Mouse (Mus musculus) splenic B cell, adult 2 months (primary cell): ENCODE data around the gene Fyn.
A peak's percentile ranks its signal among the peaks of the same experiment; 100 is the strongest.

ENCODE experiments used
- DNase-seq: peaks from one replicate; pipeline ENCODE4 v3.0.0-alpha.2; 2011; ENCODE audit warnings: low read depth, low spot score
- H3K27me3 ChIP-seq: 2 replicates; pipeline ENCODE4 v1.6.1; 2012; ENCODE audit warnings: mild to moderate bottlenecking, low read length, moderate library complexity, mixed read lengths; ENCODE audit not compliant: control insufficient read depth, poor library complexity, insufficient read depth, severe bottlenecking
- H3K36me3 ChIP-seq: 2 replicates; pipeline ENCODE4 v1.6.1; 2012; ENCODE audit warnings: mild to moderate bottlenecking, low read length, moderate library complexity, mixed read lengths; ENCODE audit not compliant: control insufficient read depth, poor library complexity, insufficient read depth, severe bottlenecking

Fyn gene

DNA sequence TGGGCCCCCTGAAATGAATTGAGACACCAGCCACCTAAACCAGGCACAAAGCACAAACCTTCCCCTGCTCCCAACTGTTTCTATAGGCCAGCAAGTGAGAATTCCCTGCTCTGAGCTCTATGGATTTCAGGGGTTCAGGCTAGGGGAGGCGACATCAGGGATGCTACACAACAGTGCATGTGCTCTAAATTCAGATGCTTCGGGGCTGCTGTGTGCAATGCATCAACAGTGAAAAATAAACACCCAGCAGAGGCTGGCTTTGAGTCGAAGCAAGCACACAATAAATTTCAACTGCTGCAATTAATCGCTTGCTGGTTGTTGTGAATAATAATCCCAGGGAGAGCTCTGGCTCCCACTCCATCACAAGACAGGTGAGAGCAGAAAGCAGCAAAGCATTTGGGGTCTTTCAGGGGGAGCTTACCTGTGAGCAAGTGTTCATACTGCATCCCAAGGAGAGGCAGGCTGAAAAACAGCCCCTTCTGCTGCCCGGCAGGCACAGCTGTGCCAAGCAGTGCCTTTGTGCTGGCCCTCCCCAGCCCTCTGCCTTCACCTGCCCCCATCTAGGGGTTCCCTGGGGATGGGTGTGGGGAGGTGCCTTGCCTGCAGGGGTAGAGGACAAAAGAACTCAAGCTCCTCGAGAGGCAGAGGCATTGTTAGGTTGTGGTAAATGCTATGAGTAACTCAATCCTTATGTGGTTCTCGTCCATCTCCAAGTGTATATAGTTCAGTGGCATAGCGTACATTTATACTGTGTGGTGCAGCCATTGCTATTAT lies 219.5 kb downstream of the Fyn start:
- no peaks in the 10 kb centered on the region for H3K36me3 ChIP-seq
- no peak for DNase-seq
- no peaks in the 10 kb centered on the region for H3K27me3 ChIP-seq

DNA sequence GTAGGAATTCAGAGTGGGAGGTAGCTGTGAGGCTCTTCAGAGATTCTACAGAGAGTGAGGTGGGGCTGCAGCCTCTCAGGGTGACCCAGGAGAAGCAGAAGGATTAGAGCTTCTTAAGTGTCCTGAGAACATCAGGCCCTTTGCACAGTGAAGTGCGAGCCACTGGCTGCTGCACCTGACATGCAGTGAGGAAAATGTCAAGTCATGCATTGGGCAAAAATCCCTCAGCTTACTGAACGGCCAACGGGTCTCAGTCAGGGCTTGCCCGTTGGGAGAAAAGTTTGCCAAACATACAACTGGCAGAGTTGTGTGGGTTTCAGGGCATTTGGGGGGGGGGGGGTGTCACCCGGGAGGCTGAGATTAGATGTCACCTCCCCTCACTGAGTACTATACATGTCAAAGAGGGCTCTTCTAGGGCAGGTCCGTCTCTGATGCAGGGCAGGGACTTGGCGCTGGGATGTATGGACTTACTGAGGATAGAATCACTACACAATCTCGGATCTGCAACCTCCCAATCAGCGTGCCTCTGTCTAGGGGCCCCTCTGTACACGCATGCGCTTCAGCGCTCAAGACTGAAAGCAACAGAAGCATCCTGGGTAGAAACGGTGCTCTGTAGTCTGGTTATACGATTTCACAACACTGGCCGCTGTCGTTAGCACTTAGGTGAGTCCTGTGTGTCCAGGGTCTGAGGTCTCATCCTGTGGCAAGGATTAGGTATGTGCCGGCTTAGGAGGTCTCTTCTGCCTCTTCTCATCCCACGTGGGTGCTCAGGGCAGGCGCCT lies 221.3 kb downstream of the Fyn start:
- DNase-seq: no peak
- Histone ChIP-seq H3K36me3 (no peaks in the 10 kb centered on the region), H3K27me3 (no peaks in the 10 kb centered on the region)

DNA sequence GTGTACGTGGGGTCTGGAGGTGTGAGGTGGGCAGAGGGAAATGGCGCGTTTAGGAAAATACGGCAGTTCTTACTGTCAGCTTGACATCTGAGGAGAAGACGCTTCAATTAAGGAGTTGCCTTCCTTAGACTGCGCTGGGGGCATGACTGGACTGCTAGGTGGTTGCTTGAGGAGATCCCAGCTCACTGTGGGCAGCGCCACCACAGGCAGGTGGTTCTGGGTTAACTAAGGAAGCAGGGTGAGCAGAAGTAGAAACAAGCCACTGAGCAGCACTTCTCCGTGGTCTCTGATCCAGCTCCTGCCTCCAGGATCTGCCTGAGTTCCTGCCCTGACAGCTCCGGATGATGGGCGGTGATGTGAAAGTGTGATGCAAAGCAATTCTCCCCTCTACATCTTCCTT lies 222.0 kb downstream of the Fyn start:
- H3K36me3 ChIP-seq: no peaks in the 10 kb centered on the region
- no peaks in the 10 kb centered on the region for H3K27me3 ChIP-seq
- no peak for DNase-seq

DNA sequence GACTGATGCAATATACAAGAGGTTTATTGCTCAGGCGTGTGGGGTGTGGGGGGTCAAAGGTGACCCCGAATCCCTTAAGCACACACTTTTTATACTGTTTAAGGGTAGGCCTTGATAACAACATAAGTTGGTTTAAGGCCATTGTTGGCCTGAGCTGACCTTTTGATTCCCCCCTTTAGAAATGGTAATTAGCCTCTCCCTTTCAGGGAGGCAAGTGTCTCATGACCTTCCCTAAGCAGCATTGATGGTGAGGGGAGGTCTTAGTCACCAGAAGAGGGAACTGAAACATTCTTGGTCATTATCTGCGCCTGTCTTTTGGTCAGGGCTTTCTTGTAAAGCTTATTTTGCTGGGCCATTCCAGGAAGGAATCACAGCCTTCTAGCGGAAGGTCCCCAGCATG lies 223.8 kb downstream of the Fyn start:
- no peaks in the 10 kb centered on the region for H3K27me3 ChIP-seq
- no peaks in the 10 kb centered on the region for H3K36me3 ChIP-seq

DNA sequence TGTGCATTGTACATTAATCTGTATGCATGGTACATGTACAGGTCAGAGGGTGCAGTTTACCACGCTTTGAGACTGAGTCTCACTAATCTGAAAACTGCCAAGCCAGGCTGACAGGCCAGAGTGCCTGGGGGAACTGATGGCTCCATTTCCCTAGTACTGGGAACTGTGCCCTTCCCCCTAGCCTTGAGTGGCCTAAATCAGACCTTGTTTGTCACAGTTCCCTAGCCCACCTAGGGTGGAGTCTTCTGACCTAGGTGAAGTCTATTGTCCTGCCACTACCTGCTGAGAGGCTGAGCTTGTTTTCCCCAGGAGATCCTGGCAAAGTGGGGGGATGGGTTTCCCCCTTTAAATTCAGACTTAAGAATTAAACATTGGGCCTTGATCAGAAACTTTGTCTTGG lies 226.1 kb downstream of the Fyn start:
- Histone ChIP-seq H3K27me3 (no peaks in the 10 kb centered on the region), H3K36me3 (no peaks in the 10 kb centered on the region)
- no peak for DNase-seq

More for the DNA sequence above, 223.8 kb downstream of the Fyn start:
- no peak for DNase-seq

DNA sequence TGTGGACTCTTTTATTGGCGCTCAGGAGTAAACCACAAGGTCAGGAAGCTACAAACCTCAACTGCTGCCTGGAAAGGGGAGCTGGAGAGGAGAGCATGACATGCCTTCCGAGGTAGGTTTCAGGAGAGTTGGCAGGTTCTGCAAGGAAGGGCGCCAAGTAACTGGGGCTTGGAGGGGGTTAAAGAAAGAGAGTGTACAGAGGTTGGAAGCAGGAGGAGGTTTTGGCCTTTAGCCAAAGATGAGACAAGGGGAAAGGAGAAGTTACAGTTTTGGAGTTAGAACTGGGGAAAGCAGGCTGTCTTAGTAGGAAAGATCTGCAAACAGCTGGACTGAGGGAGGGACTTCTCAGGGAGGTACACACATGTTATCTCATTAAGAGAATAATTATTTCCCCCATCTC lies 227.2 kb downstream of the Fyn start:
- no peaks in the 10 kb centered on the region for H3K36me3 ChIP-seq
- no peak for DNase-seq
- H3K27me3 ChIP-seq: no peaks in the 10 kb centered on the region

DNA sequence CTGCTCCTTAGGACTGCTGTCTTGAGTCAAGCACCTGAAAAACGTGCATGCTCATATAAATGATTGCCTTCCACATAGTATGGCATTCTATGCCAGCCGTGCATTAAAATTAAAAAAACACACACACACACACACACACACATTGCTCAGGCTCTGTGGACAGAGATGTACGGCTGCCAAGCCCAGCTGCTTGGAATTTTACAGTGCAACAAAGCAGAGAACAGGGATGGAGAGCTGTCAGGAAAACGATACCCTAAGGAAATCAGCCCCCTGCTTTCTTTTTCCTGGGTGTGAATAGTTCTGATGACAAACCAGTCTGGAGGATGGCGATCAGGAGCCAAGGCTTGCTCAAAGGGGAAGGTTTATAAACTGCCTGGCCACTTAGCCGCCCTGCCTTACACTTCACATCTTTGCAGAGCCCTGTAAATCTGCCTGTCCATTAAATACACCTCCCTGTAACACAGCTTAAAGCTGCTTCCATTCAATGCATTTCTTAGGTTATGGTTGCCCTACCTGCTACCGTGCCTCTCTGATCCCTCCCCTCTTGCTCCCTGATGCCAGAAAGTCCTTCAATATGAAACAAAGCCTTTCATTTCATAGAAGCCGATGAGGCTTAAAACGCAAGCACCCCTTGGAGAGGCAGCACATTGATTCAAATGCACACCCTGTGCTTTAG lies 228.6 kb downstream of the Fyn start:
- Histone ChIP-seq H3K36me3 (no peaks in the 10 kb centered on the region), H3K27me3 (no peaks in the 10 kb centered on the region)
- no peak for DNase-seq

DNA sequence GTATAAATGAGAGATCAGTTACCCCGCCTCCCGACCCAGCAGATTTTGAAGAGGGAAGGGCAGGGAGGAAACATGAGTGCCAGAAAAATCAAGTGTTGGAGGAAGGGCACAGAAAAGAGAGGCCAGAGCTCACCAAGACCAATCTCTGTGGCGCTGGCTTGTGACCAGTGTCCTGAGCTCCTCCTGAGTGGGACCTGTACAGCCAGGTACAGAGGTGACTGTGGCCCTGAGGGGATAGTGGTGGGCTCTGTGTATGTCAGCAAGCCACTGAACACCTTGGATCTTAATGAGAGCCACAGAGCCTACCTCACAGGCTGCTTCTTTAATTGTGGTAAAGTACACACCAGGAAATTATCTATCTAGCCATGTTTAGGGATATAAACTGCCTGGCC lies 229.1 kb downstream of the Fyn start:
- no peaks in the 10 kb centered on the region for H3K27me3 ChIP-seq
- no peaks in the 10 kb centered on the region for H3K36me3 ChIP-seq
- DNase-seq: no peak

DNA sequence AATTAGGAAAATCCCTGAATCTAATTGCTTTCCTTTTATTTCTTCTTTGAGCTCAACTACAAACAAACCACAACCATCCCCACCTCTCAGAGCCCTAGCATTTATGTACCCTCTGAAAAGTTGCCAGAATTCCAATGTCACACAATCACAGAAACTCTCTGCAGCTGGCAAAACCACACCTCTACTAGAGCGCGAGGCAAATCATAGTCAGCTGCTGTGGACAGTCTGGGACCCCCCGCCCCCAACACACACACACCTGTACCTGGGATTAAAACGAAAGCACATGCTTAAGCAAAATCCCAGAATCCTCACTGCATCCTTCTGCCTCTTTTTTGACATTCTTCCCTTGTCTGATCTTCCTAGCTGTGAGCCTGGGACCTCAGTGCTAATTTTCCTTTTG lies 230.9 kb downstream of the Fyn start:
- Histone ChIP-seq H3K27me3 (no peaks in the 10 kb centered on the region), H3K36me3 (no peaks in the 10 kb centered on the region)
- DNase-seq: no peak

DNA sequence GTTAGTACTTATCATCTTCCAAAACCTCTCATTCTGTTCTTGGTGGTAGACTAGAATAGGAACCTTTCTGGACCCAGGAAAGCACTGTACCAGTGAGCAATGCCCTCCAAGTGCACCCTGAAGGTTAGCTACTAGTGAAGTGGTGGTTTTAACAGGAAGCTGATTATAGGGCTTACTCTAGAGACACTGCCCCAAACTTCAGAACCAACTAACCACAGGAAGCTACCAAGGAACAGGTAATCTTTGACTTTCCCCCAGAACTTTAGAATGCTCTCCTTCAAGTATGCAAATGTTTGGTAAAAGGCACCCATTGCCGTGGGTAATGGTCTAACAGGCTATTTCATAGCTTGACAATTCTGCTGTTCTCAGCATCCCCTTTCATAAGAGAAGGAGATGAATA lies 231.5 kb downstream of the Fyn start:
- Histone ChIP-seq H3K27me3 (no peaks in the 10 kb centered on the region), H3K36me3 (no peaks in the 10 kb centered on the region)
- peak; percentile 38 for DNase-seq

DNA sequence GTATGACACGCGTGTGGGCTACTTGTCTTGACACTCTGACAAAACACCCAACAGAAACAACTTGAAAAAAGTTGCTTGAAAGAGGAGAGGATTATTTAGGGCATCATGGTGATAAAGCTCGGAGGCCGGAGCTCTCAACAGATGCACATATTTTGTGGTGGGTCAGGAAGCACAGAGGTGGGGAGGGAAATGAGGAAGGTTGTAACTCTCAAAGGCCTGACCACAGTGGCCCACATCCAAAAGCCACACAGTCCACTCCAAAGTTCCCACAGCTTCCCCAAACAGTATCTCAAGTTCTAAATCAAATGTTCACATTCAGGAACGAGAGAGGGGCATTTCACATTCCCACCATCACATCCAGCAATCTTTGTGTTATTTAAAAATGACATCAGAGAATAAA lies 232.4 kb downstream of the Fyn start:
- no peaks in the 10 kb centered on the region for H3K27me3 ChIP-seq
- no peaks in the 10 kb centered on the region for H3K36me3 ChIP-seq
- no peak for DNase-seq

DNA sequence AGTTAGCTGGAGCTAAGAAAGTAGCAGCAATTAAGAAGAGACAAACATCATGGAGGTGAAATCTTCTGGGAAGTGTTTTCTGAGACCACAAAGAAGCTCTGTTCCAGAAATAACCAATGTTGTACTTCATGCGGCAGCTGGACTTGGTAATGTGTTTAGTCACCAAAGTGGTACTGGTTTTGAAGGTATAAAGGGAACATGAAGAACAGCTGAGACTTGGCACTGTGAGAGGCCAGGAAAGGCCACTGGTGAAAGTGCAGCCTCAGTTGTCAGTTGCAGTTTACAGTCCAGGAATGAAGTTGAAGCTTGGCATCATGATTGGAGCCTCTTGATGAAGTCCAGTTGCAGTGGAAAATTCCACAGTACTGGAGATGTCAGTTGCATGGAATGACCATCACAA lies 237.8 kb downstream of the Fyn start:
- Histone ChIP-seq H3K27me3 (no peaks in the 10 kb centered on the region), H3K36me3 (no peaks in the 10 kb centered on the region)
- DNase-seq: no peak

DNA sequence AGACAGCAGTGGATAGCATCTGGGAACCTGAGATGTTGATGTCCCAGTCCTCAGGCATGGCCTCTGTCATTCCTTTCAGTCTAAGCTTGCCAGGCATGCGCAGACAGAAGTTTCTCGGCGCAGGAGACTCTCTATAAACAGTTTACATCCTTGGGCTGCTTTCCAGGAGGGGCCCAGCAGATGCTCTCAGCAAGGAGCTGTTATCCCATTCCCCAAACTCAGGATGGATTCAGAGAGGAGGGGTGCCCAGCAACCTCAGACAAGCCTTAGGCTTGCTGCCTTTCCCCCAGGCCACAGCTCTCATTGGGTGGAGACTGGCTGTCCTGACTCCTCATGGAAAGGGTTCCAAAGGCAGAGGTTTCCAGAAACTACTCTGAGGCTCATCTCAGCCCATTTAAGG lies 242.6 kb downstream of the Fyn start:
- no peaks in the 10 kb centered on the region for H3K36me3 ChIP-seq
- no peak for DNase-seq
- H3K27me3 ChIP-seq: no peaks in the 10 kb centered on the region

DNA sequence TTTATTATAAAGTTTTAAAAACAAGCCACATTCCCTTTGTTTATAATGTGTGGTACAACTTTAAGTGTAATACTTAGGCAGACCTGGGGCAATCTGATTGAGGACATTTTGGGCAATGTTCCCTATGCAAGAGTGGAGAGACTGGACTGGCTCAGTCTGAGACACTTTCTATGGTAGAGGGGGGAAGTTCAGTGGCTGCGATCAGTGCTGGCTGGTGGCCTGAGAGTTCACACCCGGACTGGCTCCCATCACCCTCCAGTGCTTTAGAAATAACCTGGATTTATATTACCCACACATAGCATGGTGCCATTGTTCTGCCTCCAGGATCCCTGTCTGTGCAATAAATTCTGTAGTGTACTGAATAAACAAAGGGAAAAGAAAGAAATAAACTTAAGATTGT lies 243.5 kb downstream of the Fyn start:
- H3K36me3 ChIP-seq: no peaks in the 10 kb centered on the region
- peak; percentile 10 for DNase-seq

DNA sequence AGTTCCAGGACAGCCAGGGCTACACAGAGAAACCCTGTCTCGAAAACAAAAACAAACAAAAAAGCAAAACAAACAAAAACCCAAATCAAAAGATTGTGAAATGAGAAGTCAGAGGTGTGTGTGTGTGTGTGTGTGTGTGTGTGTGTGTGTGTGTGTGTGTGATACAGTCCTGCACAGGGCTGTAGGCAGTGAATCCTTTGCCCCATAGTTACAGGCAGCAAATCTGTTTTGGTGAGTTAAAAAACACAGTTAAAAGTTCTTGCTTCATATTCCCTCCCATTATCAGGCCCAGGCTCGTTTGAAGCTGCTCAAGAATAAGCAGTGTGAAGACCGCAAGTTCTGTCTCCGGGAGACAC lies 244.0 kb downstream of the Fyn start, which contains the start of gene Traf3ip2:
Traf3ip2 (plus strand) TSS at position 302 of the 356 bp plus-strand sequence.
- H3K36me3 ChIP-seq: no peaks in the 10 kb centered on the region
- DNase-seq: no peak
- no peaks in the 10 kb centered on the region for H3K27me3 ChIP-seq

More for the DNA sequence above, 243.5 kb downstream of the Fyn start:
- no peaks in the 10 kb centered on the region for H3K27me3 ChIP-seq
